Mouse (Mus musculus): ENCODE measurements at regions not wholly inside any gene's neighbourhood (a gene's known extent, or its start where the extent isn't known, plus 50 kb on each side); places are given as distances from the start of the nearest gene placed in this dataset.

- H3K36me3 ChIP-seq = no peaks in the 10 kb centered on the region
- no peak overlapping the region for H3K9ac ChIP-seq
- no peaks in the 10 kb centered on the region for H3K27me3 ChIP-seq
- H3K4me3 ChIP-seq = no peak overlapping the region
- peak overlapping the region; percentile 60 for H3K27ac ChIP-seq
- H3K4me2 ChIP-seq = no peak overlapping the region
- ATAC-seq (ENCODE audit: insufficient number of reproducible peaks, low FRiP score, low TSS enrichment, low read depth) = peak; percentile 80
- H3K9me3 ChIP-seq = no peaks in the 10 kb centered on the region
- H3K4me1 ChIP-seq = peaks cover 9% of the 10 kb centered on the region
- WGBS = 32% methylated on average over 7 of the region's 7 CpGs
Observed at GRCm38 (mm10) chr4:105549744-105550440, 239.8 kb upstream of the Gm12728 start.

GRCm38 (mm10) chr4:105551966-105552685 lies 237.5 kb upstream of the Gm12728 start:
- H3K9ac ChIP-seq = no peak overlapping the region

GRCm38 (mm10) chr4:105554994-105555393 lies 234.7 kb upstream of the Gm12728 start:
- H3K4me2 ChIP-seq = no peak overlapping the region
- H3K4me3 ChIP-seq = no peak overlapping the region
- H3K4me1 ChIP-seq = peaks cover 9% of the 10 kb centered on the region
- H3K36me3 ChIP-seq = no peaks in the 10 kb centered on the region
- WGBS = 75% methylated on average over 8 of the region's 8 CpGs
- no peak overlapping the region for H3K27ac ChIP-seq
- H3K9me3 ChIP-seq = no peaks in the 10 kb centered on the region
- ATAC-seq (ENCODE audit: insufficient number of reproducible peaks, low FRiP score, low TSS enrichment, low read depth) = no peak
- H3K9ac ChIP-seq = no peak overlapping the region
- H3K27me3 ChIP-seq = no peaks in the 10 kb centered on the region

More at GRCm38 (mm10) chr4:105551966-105552685, 237.5 kb upstream of the Gm12728 start:
- Histone ChIP-seq H3K36me3 (no peaks in the 10 kb centered on the region), H3K9me3 (no peaks in the 10 kb centered on the region), H3K4me3 (no peak overlapping the region), H3K4me2 (no peak overlapping the region), H3K4me1 (peaks cover 9% of the 10 kb centered on the region), H3K27ac (no peak overlapping the region), H3K27me3 (no peaks in the 10 kb centered on the region)
- 83% methylated on average over 4 of the region's 4 CpGs for WGBS
- ATAC-seq (ENCODE audit: insufficient number of reproducible peaks, low FRiP score, low TSS enrichment, low read depth) = no peak

GRCm38 (mm10) chr4:105555941-105556340 lies 233.7 kb upstream of the Gm12728 start:
- no peaks in the 10 kb centered on the region for H3K9me3 ChIP-seq
- H3K27ac ChIP-seq = no peak overlapping the region
- 93% methylated on average over 3 of the region's 3 CpGs for WGBS
- no peak overlapping the region for H3K4me2 ChIP-seq
- 0 out of 2 replicates have a peak, but pooled peaks cover under 1% of the 10 kb centered on the region for H3K4me1 ChIP-seq
- H3K4me3 ChIP-seq = no peak overlapping the region
- no peak for ATAC-seq (ENCODE audit: insufficient number of reproducible peaks, low FRiP score, low TSS enrichment, low read depth)
- no peak overlapping the region for H3K9ac ChIP-seq
- H3K36me3 ChIP-seq = no peaks in the 10 kb centered on the region
- no peaks in the 10 kb centered on the region for H3K27me3 ChIP-seq

GRCm38 (mm10) chr4:105557396-105557795 lies 232.3 kb upstream of the Gm12728 start:
- Histone ChIP-seq H3K9me3 (no peaks in the 10 kb centered on the region), H3K27ac (no peak overlapping the region), H3K36me3 (no peaks in the 10 kb centered on the region), H3K4me1 (no peaks in the 10 kb centered on the region), H3K27me3 (no peaks in the 10 kb centered on the region), H3K4me3 (no peak overlapping the region), H3K9ac (no peak overlapping the region), H3K4me2 (no peak overlapping the region)
- 86% methylated on average over 2 of the region's 2 CpGs for WGBS
- ATAC-seq (ENCODE audit: insufficient number of reproducible peaks, low FRiP score, low TSS enrichment, low read depth) = no peak

- H3K9ac ChIP-seq = no peak overlapping the region
- 49% methylated on average over 3 of the region's 3 CpGs for WGBS
- no peaks in the 10 kb centered on the region for H3K4me1 ChIP-seq
- no peaks in the 10 kb centered on the region for H3K36me3 ChIP-seq
- 0 out of 2 replicates have a peak, but pooled peaks have one; percentile 58 for ATAC-seq (ENCODE audit: insufficient number of reproducible peaks, low FRiP score, low TSS enrichment, low read depth)
- H3K27ac ChIP-seq = no peak overlapping the region
- no peak overlapping the region for H3K4me2 ChIP-seq
- H3K27me3 ChIP-seq = no peaks in the 10 kb centered on the region
- no peaks in the 10 kb centered on the region for H3K9me3 ChIP-seq
- no peak overlapping the region for H3K4me3 ChIP-seq
Observed at GRCm38 (mm10) chr4:105560055-105560454, 229.6 kb upstream of the Gm12728 start.

GRCm38 (mm10) chr4:105560781-105561180 lies 228.9 kb upstream of the Gm12728 start:
- Histone ChIP-seq H3K4me3 (no peak overlapping the region), H3K4me1 (no peaks in the 10 kb centered on the region), H3K4me2 (no peak overlapping the region), H3K9ac (no peak overlapping the region), H3K9me3 (no peaks in the 10 kb centered on the region), H3K27me3 (no peaks in the 10 kb centered on the region), H3K36me3 (no peaks in the 10 kb centered on the region), H3K27ac (no peak overlapping the region)
- 57% methylated on average over 3 of the region's 3 CpGs for WGBS
- ATAC-seq (ENCODE audit: insufficient number of reproducible peaks, low FRiP score, low TSS enrichment, low read depth) = no peak

- Histone ChIP-seq H3K9ac (no peak overlapping the region), H3K4me3 (no peak overlapping the region), H3K36me3 (no peaks in the 10 kb centered on the region), H3K27ac (no peak overlapping the region), H3K9me3 (no peaks in the 10 kb centered on the region), H3K4me1 (no peaks in the 10 kb centered on the region), H3K4me2 (no peak overlapping the region), H3K27me3 (no peaks in the 10 kb centered on the region)
- 79% methylated on average over 3 of the region's 3 CpGs for WGBS
- no peak for ATAC-seq (ENCODE audit: insufficient number of reproducible peaks, low FRiP score, low TSS enrichment, low read depth)
Observed at GRCm38 (mm10) chr4:105561611-105562010, 228.1 kb upstream of the Gm12728 start.

- H3K4me1 ChIP-seq = no peaks in the 10 kb centered on the region
- H3K9ac ChIP-seq = no peak overlapping the region
- H3K4me2 ChIP-seq = no peak overlapping the region
- no peaks in the 10 kb centered on the region for H3K36me3 ChIP-seq
- no peak overlapping the region for H3K4me3 ChIP-seq
- no peak overlapping the region for H3K27ac ChIP-seq
- no peaks in the 10 kb centered on the region for H3K9me3 ChIP-seq
- 70% methylated on average over 7 of the region's 7 CpGs for WGBS
- H3K27me3 ChIP-seq = no peaks in the 10 kb centered on the region
- ATAC-seq (ENCODE audit: insufficient number of reproducible peaks, low FRiP score, low TSS enrichment, low read depth) = no peak
Observed at GRCm38 (mm10) chr4:105565796-105566195, 223.9 kb upstream of the Gm12728 start.

- ATAC-seq (ENCODE audit: insufficient number of reproducible peaks, low FRiP score, low TSS enrichment, low read depth) = no peak
- 52% methylated on average over 8 of the region's 8 CpGs for WGBS
- Histone ChIP-seq H3K4me2 (no peak overlapping the region), H3K4me3 (no peak overlapping the region), H3K9me3 (no peaks in the 10 kb centered on the region), H3K9ac (no peak overlapping the region), H3K36me3 (no peaks in the 10 kb centered on the region), H3K4me1 (no peaks in the 10 kb centered on the region), H3K27ac (no peak overlapping the region), H3K27me3 (no peaks in the 10 kb centered on the region)
Observed at GRCm38 (mm10) chr4:105566513-105567457, 222.9 kb upstream of the Gm12728 start.

- Histone ChIP-seq H3K4me2 (no peak overlapping the region), H3K9ac (no peak overlapping the region), H3K27me3 (no peaks in the 10 kb centered on the region), H3K27ac (no peak overlapping the region), H3K4me3 (no peak overlapping the region), H3K9me3 (no peaks in the 10 kb centered on the region), H3K36me3 (no peaks in the 10 kb centered on the region), H3K4me1 (no peaks in the 10 kb centered on the region)
- ATAC-seq (ENCODE audit: insufficient number of reproducible peaks, low FRiP score, low TSS enrichment, low read depth) = no peak
- 92% methylated on average over 1 of the region's 1 CpGs for WGBS
Observed at GRCm38 (mm10) chr4:105569671-105570070, 220.0 kb upstream of the Gm12728 start.
